Mouse (Mus musculus): ENCODE data around the gene Ecm1.

GRCm38 (mm10) chr3:95735071-95735670, 4.2 kb downstream of the Ecm1 start:
- TF ChIP-seq CTCF (conservative IDR thresholded peaks at IDR 0.05; ENCODE audit: low read length) (no peak), NANOG (IDR thresholded peaks at IDR 0.05; ENCODE audit: borderline replicate concordance, low read length) (no peak), POU5F1 (IDR thresholded peaks at IDR 0.05; ENCODE audit: borderline replicate concordance, low read length) (no peak)

Measured in E14TG2a.4 (cell line).